In genomic region chr19:14785661-14786060, GRCm38 (mm10) we compare ENCODE assay signal across 22 mouse cellular contexts.
DNase-seq lines count a peak whose midpoint lies in the region; ATAC-seq and TF ChIP-seq lines count a peak whose summit lies in the region.
"Had no signal": no experiment of that assay in that cellular context is flagged by ENCODE, and none has a peak within 500 bp of the region (broad histone marks: within the 10 kb centered on the region; RNA-seq: fewer than 3 reads in every experiment).

No protein-coding gene starts in this region.

- no peaks in the 10 kb centered on the region for H3K27me3 ChIP-seq in forebrain, embryonic 11.5 days (ENCODE audit: control insufficient read depth, insufficient read depth, low read length)
- H3K27me3 ChIP-seq in forebrain, postnatal 0 days (ENCODE audit: insufficient read depth, low read length): no peaks in the 10 kb centered on the region; the same call in 1 of the 2 replicates
- no peaks in the 10 kb centered on the region for H3K27me3 ChIP-seq in intestine, embryonic 14.5 days (replicated peaks; ENCODE audit: control insufficient read depth, insufficient read depth, low read length)
- peaks cover 6% of the 10 kb centered on the region; the same call in 1 of the 2 replicates for H3K27me3 ChIP-seq in heart, embryonic 11.5 days (ENCODE audit: control insufficient read depth, insufficient read depth, low read length)
- H3K27me3 ChIP-seq: CH12.LX; heart, embryonic 15.5 days; liver, embryonic 12.5 days had no signal

- WGBS in forebrain, embryonic 11.5 days: 27% methylated on average over 3 of the region's 3 CpGs
- WGBS in forebrain, postnatal 0 days: 58% methylated on average over 3 of the region's 3 CpGs
- WGBS in intestine, embryonic 14.5 days: 23% methylated on average over 3 of the region's 3 CpGs
- 21% methylated on average over 3 of the region's 3 CpGs for WGBS in heart, embryonic 11.5 days (ENCODE audit: insufficient replicate concordance)

- no peak; the same call in 1 of the 2 replicates for ATAC-seq in forebrain, embryonic 11.5 days (replicated peaks; ENCODE audit: low FRiP score)
- ATAC-seq in forebrain, postnatal 0 days: no peak
- 0 out of 2 replicates have a peak, but pooled peaks have one; percentile 36 for ATAC-seq in intestine, embryonic 14.5 days (replicated peaks; ENCODE audit: low FRiP score, low TSS enrichment, low read depth)
- ATAC-seq in heart, embryonic 11.5 days (replicated peaks; ENCODE audit: insufficient number of reproducible peaks, low FRiP score, low TSS enrichment): no peak
- ATAC-seq: liver, embryonic 12.5 days; Patski had no signal

- no peak overlapping the region for H3K4me3 ChIP-seq in forebrain, embryonic 11.5 days (ENCODE audit: low read depth, low read length)
- H3K4me3 ChIP-seq in forebrain, postnatal 0 days (ENCODE audit: low read depth, low read length): no peak overlapping the region
- no peak overlapping the region for H3K4me3 ChIP-seq in intestine, embryonic 14.5 days (ENCODE audit: low read depth, low read length)
- H3K4me3 ChIP-seq in heart, embryonic 11.5 days (ENCODE audit: low read depth, low read length): no peak overlapping the region
- H3K4me3 ChIP-seq: heart, embryonic 15.5 days; hindbrain, embryonic 10.5 days; liver, embryonic 12.5 days; midbrain, embryonic 12.5 days; myocyte had no signal

- H3K9me3 ChIP-seq in forebrain, embryonic 11.5 days (ENCODE audit: control insufficient read depth, low read length): no peaks in the 10 kb centered on the region
- H3K9me3 ChIP-seq in forebrain, postnatal 0 days (ENCODE audit: low read length): no peaks in the 10 kb centered on the region
- no peaks in the 10 kb centered on the region for H3K9me3 ChIP-seq in intestine, embryonic 14.5 days (ENCODE audit: control insufficient read depth, low read length)
- H3K9me3 ChIP-seq in heart, embryonic 11.5 days (replicated peaks; ENCODE audit: control insufficient read depth, low read length): no peaks in the 10 kb centered on the region
- H3K9me3 ChIP-seq: heart, embryonic 15.5 days; hindbrain, embryonic 10.5 days; liver, embryonic 12.5 days; midbrain, embryonic 12.5 days had no signal

- H3K9ac ChIP-seq in forebrain, embryonic 11.5 days (ENCODE audit: low read length): no peak overlapping the region
- no peak overlapping the region for H3K9ac ChIP-seq in forebrain, postnatal 0 days
- H3K9ac ChIP-seq in intestine, embryonic 14.5 days (ENCODE audit: low read length): no peak overlapping the region
- no peak overlapping the region for H3K9ac ChIP-seq in heart, embryonic 11.5 days (ENCODE audit: low read depth, low read length)
- H3K9ac ChIP-seq: heart, embryonic 15.5 days; liver, embryonic 12.5 days; midbrain, embryonic 12.5 days had no signal

- H3K36me3 ChIP-seq in forebrain, embryonic 11.5 days (ENCODE audit: control insufficient read depth, insufficient read depth, low read length): no peaks in the 10 kb centered on the region
- H3K36me3 ChIP-seq in forebrain, postnatal 0 days (ENCODE audit: insufficient read depth): no peaks in the 10 kb centered on the region
- no peaks in the 10 kb centered on the region for H3K36me3 ChIP-seq in intestine, embryonic 14.5 days (ENCODE audit: control insufficient read depth, insufficient read depth, low read length)
- H3K36me3 ChIP-seq in heart, embryonic 11.5 days (ENCODE audit: control insufficient read depth, insufficient read depth, low read length): no peaks in the 10 kb centered on the region
- H3K36me3 ChIP-seq: heart, embryonic 15.5 days; hindbrain, embryonic 10.5 days; liver, embryonic 12.5 days; midbrain, embryonic 12.5 days had no signal

- no peak for TF ChIP-seq CTCF in forebrain, postnatal 0 days (IDR thresholded peaks at IDR 0.05; ENCODE audit: low read depth)

- H3K27ac ChIP-seq in forebrain, embryonic 11.5 days (ENCODE audit: low read depth, low read length): no peak overlapping the region
- H3K27ac ChIP-seq in forebrain, postnatal 0 days (ENCODE audit: low read depth, low read length): no peak overlapping the region
- no peak overlapping the region for H3K27ac ChIP-seq in intestine, embryonic 14.5 days (ENCODE audit: low read depth)
- H3K27ac ChIP-seq in heart, embryonic 11.5 days (ENCODE audit: low read depth, low read length): no peak overlapping the region
- H3K27ac ChIP-seq: heart, embryonic 15.5 days; hindbrain, embryonic 10.5 days; liver, embryonic 12.5 days; macrophage; midbrain, embryonic 12.5 days had no signal

- peak; percentile 54 for DNase-seq in forebrain, embryonic 11.5 days (ENCODE audit: low spot score)
- no peak for DNase-seq in forebrain, postnatal 0 days
- DNase-seq in lung, postnatal 25 days (ENCODE audit: low spot score): peak; percentile 37
- no peak for DNase-seq in lung, postnatal 14 days
- DNase-seq in intestine, embryonic 14.5 days (ENCODE audit: low spot score): no peak
- DNase-seq in adrenal gland, postnatal 25 days: no peak
- DNase-seq in layer of hippocampus, postnatal 36 days: no peak
- DNase-seq: adrenal gland, adult 2 months; cerebellum, adult 2 months; kidney, adult 8-10 months; left cerebral cortex, postnatal 4 days; right cerebral cortex, adult 18-20 months; thymus, postnatal 25 days had no signal

- H3K4me1 ChIP-seq in forebrain, embryonic 11.5 days (replicated peaks; ENCODE audit: control insufficient read depth, insufficient read depth, low read length): peaks cover 4% of the 10 kb centered on the region; the same call in 1 of the 2 replicates
- no peaks in the 10 kb centered on the region for H3K4me1 ChIP-seq in forebrain, postnatal 0 days (ENCODE audit: insufficient read depth)
- H3K4me1 ChIP-seq in intestine, embryonic 14.5 days (replicated peaks; ENCODE audit: control insufficient read depth, insufficient read depth, low read length): no peaks in the 10 kb centered on the region
- peaks cover 4% of the 10 kb centered on the region; the same call in 1 of the 2 replicates for H3K4me1 ChIP-seq in heart, embryonic 11.5 days (ENCODE audit: control insufficient read depth, insufficient read depth, low read length)
- H3K4me1 ChIP-seq: heart, embryonic 15.5 days; liver, embryonic 12.5 days; midbrain, embryonic 12.5 days had no signal

- H3K4me2 ChIP-seq in forebrain, embryonic 11.5 days (ENCODE audit: low read depth, low read length, severe bottlenecking): no peak overlapping the region
- no peak overlapping the region for H3K4me2 ChIP-seq in forebrain, postnatal 0 days (ENCODE audit: low read depth)
- H3K4me2 ChIP-seq in intestine, embryonic 14.5 days (ENCODE audit: low read length): no peak overlapping the region
- H3K4me2 ChIP-seq in heart, embryonic 11.5 days: no peak overlapping the region
- H3K4me2 ChIP-seq: heart, embryonic 15.5 days; liver, embryonic 12.5 days; midbrain, embryonic 12.5 days had no signal

Comparison
In these comparisons a context has a peak if more than half of its experiments do, and no peak if none do; other contexts are left out.
1. DNase-seq: peak in forebrain, embryonic 11.5 days (single experiment) and lung, postnatal 25 days (single experiment); none in forebrain, postnatal 0 days (single experiment), lung, postnatal 14 days (single experiment), intestine, embryonic 14.5 days (single experiment), adrenal gland, postnatal 25 days (single experiment) and layer of hippocampus, postnatal 36 days (0 of 2).